Mouse (Mus musculus): ENCODE measurements around the gene Eml6. TPM values are rescaled to one million over a fixed set of nuclear protein-coding genes. Genes with fewer than 3 reads are reported as not detected.

Gene Eml6
- total and polyA plus RNA-seq, 3 experiments = under 0.01 to 0.22 TPM; not detected in 1

DNA sequence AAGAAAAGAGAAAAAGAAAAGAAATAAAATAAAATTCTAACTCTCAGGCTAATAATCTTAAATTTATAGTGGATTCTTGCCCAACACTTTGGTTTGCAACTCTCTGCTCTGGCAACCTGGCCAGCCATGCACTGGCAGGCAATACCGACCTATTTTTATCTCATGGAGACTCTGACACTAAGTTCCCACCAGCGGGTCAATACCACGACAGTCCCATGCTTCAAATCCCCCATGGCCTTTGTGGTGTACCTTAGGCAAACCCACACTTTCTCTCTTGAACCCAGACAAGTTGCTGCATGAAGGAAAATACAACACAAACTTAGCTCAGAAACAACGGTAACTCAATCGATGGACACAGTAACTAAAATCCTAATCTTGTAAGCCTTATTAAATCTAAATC, 66.5 kb downstream of the Eml6 start:
- TF ChIP-seq GATA2 (IDR thresholded peaks at IDR 0.05; ENCODE audit: borderline replicate concordance, low read depth, low read length) (no peak), GATA1 (IDR thresholded peaks at IDR 0.05; ENCODE audit: borderline replicate concordance, low read length) (no peak), POLR2AphosphoS5 (IDR thresholded peaks at IDR 0.05; ENCODE audit: insufficient replicate concordance, low read depth, low read length) (no peak), TAL1 (conservative IDR thresholded peaks at IDR 0.05; ENCODE audit: low read depth, low read length) (no peak), CTCF (IDR thresholded peaks at IDR 0.05; ENCODE audit: low read depth, low read length) (no peak)
- ATAC-seq (ENCODE audit: extremely low read depth, insufficient number of reproducible peaks, low FRiP score, poor library complexity, severe bottlenecking) (no peak), DNase-seq (ENCODE audit: low spot score) (no peak)
- no peaks in the 10 kb centered on the region for H3K36me3 ChIP-seq (replicated peaks)
- H3K4me3 ChIP-seq (ENCODE audit: low read depth, low read length) = no peak overlapping the region
- no peaks in the 10 kb centered on the region for H3K9me3 ChIP-seq (replicated peaks)
- H3K27me3 ChIP-seq (ENCODE audit: insufficient read depth, low read length) = no peaks in the 10 kb centered on the region
- no peaks in the 10 kb centered on the region for H3K4me1 ChIP-seq (ENCODE audit: insufficient read depth, low read depth, low read length)

DNA sequence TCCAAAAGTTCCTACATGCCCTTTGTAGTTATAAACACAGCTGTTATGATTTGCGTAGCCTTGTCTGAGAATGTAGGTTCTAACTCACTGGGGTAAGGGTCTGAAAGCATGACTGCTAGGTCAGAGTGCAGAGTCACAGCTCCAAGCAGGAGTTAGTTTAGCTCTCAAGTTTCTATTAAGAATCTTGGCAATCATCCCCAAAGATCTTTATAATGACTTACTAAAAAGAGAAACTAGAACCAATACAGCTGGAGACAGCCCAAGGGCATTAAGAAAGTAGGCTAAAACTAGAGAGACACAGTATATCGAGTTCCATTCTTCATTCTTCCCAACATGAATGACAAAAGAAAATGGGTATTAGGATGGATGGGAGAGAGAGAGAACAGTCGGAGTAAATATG, 81.2 kb downstream of the Eml6 start:
- ATAC-seq (ENCODE audit: extremely low read depth, insufficient number of reproducible peaks, low FRiP score, poor library complexity, severe bottlenecking) = no peak
- Histone ChIP-seq H3K27me3 (ENCODE audit: insufficient read depth, low read length) (0 out of 2 replicates have a peak, but pooled peaks cover 2% of the 10 kb centered on the region), H3K9me3 (replicated peaks) (no peaks in the 10 kb centered on the region), H3K36me3 (replicated peaks) (no peaks in the 10 kb centered on the region), H3K4me1 (ENCODE audit: insufficient read depth, low read depth, low read length) (no peaks in the 10 kb centered on the region), H3K4me3 (ENCODE audit: low read depth, low read length) (no peak overlapping the region)
- DNase-seq (ENCODE audit: low spot score) = no peak
- no peak for TF ChIP-seq TAL1 (conservative IDR thresholded peaks at IDR 0.05; ENCODE audit: low read depth, low read length)
- TF ChIP-seq CTCF (IDR thresholded peaks at IDR 0.05; ENCODE audit: low read depth, low read length) = no peak
- TF ChIP-seq GATA2 (IDR thresholded peaks at IDR 0.05; ENCODE audit: borderline replicate concordance, low read depth, low read length) = no peak
- no peak for TF ChIP-seq GATA1 (IDR thresholded peaks at IDR 0.05; ENCODE audit: borderline replicate concordance, low read length)
- no peak for TF ChIP-seq POLR2AphosphoS5 (IDR thresholded peaks at IDR 0.05; ENCODE audit: insufficient replicate concordance, low read depth, low read length)

DNA sequence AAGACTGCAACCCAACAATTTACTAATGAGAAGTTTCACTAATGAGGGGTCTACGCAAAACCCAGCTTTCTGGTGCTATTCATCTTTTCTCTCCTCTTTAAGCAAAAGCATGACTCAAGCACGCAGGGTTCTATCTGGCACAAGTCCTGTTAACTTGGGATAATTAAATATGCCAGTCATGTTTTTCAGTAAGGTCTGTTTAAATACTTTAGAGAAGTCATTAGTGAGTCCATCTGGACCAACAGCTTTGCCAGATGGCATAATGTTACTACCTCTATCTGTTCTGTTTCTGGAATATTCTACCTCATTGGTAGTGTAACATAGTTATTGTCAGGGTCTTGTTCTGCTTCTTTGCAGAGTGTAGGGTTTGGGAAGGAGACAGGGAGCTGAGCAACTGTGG, 101.5 kb downstream of the Eml6 start:
- no peaks in the 10 kb centered on the region for H3K36me3 ChIP-seq (replicated peaks)
- no peaks in the 10 kb centered on the region for H3K4me1 ChIP-seq (ENCODE audit: insufficient read depth, low read depth, low read length)
- no peak for TF ChIP-seq POLR2AphosphoS5 (IDR thresholded peaks at IDR 0.05; ENCODE audit: insufficient replicate concordance, low read depth, low read length)
- TF ChIP-seq TAL1 (conservative IDR thresholded peaks at IDR 0.05; ENCODE audit: low read depth, low read length) = no peak
- no peak for TF ChIP-seq GATA2 (IDR thresholded peaks at IDR 0.05; ENCODE audit: borderline replicate concordance, low read depth, low read length)
- no peak for TF ChIP-seq GATA1 (IDR thresholded peaks at IDR 0.05; ENCODE audit: borderline replicate concordance, low read length)
- TF ChIP-seq CTCF (IDR thresholded peaks at IDR 0.05; ENCODE audit: low read depth, low read length) = no peak
- no peaks in the 10 kb centered on the region for H3K9me3 ChIP-seq (replicated peaks)
- ATAC-seq (ENCODE audit: extremely low read depth, insufficient number of reproducible peaks, low FRiP score, poor library complexity, severe bottlenecking) = no peak
- DNase-seq (ENCODE audit: low spot score) = no peak
- H3K27me3 ChIP-seq (ENCODE audit: insufficient read depth, low read length) = no peaks in the 10 kb centered on the region; the same call in 1 of the 2 replicates
- no peak overlapping the region for H3K4me3 ChIP-seq (ENCODE audit: low read depth, low read length)

DNA sequence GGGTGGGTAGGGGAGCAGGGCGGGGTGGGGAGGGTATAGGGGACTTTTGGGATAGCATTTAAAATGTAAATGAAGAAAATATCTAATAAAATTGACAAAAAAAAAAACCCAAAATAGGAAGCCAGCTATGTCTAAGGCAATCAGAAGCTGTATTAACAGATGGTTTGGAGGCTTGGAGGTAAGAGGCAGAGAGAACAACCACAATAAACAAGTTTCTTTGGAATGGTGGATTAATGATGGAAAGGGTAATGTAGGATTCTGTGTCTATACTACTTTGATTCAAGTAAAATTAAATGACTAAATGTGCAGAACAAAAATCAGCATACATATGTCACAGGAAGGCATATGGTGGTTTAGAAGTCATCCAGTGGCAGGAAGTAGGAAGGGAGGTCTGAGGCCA, 102.0 kb downstream of the Eml6 start:
- TF ChIP-seq POLR2AphosphoS5 (IDR thresholded peaks at IDR 0.05; ENCODE audit: insufficient replicate concordance, low read depth, low read length) (no peak), GATA1 (IDR thresholded peaks at IDR 0.05; ENCODE audit: borderline replicate concordance, low read length) (no peak), CTCF (IDR thresholded peaks at IDR 0.05; ENCODE audit: low read depth, low read length) (no peak), GATA2 (IDR thresholded peaks at IDR 0.05; ENCODE audit: borderline replicate concordance, low read depth, low read length) (no peak), TAL1 (conservative IDR thresholded peaks at IDR 0.05; ENCODE audit: low read depth, low read length) (no peak)
- Histone ChIP-seq H3K9me3 (replicated peaks) (no peaks in the 10 kb centered on the region), H3K27me3 (ENCODE audit: insufficient read depth, low read length) (no peaks in the 10 kb centered on the region; the same call in 1 of the 2 replicates), H3K4me1 (ENCODE audit: insufficient read depth, low read depth, low read length) (no peaks in the 10 kb centered on the region), H3K4me3 (ENCODE audit: low read depth, low read length) (no peak overlapping the region), H3K36me3 (replicated peaks) (no peaks in the 10 kb centered on the region)
- DNase-seq (ENCODE audit: low spot score) (no peak), ATAC-seq (ENCODE audit: extremely low read depth, insufficient number of reproducible peaks, low FRiP score, poor library complexity, severe bottlenecking) (no peak)

DNA sequence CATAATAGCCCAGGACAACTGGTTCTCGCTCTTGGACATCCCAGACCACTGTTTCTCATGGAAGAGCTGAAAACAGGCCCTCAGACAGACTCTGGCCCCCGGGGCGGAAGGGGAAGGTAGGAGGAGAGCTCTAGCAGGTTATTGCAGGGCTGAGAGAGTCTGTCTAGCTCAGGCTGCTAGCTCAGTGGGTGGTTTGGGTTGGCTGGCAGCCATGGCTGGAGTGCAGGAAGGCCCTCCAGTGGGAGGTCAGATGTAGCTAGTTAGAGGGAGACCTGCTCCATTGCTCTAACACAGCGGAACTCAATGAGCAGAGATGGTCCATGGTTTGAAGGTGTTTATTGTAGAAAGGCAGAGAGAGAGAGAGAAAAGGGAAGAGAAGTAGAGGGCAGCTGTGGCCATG, 112.7 kb downstream of the Eml6 start:
- Histone ChIP-seq H3K36me3 (replicated peaks) (no peaks in the 10 kb centered on the region), H3K4me1 (ENCODE audit: insufficient read depth, low read depth, low read length) (no peaks in the 10 kb centered on the region), H3K9me3 (replicated peaks) (no peaks in the 10 kb centered on the region), H3K27me3 (ENCODE audit: insufficient read depth, low read length) (peaks cover 5% of the 10 kb centered on the region; the same call in 1 of the 2 replicates), H3K4me3 (ENCODE audit: low read depth, low read length) (no peak overlapping the region)
- DNase-seq (ENCODE audit: low spot score) = no peak
- TF ChIP-seq POLR2AphosphoS5 (IDR thresholded peaks at IDR 0.05; ENCODE audit: insufficient replicate concordance, low read depth, low read length) (no peak), TAL1 (conservative IDR thresholded peaks at IDR 0.05; ENCODE audit: low read depth, low read length) (no peak), CTCF (IDR thresholded peaks at IDR 0.05; ENCODE audit: low read depth, low read length) (no peak), GATA1 (IDR thresholded peaks at IDR 0.05; ENCODE audit: borderline replicate concordance, low read length) (no peak), GATA2 (IDR thresholded peaks at IDR 0.05; ENCODE audit: borderline replicate concordance, low read depth, low read length) (no peak)
- ATAC-seq (ENCODE audit: extremely low read depth, insufficient number of reproducible peaks, low FRiP score, poor library complexity, severe bottlenecking) = no peak

DNA sequence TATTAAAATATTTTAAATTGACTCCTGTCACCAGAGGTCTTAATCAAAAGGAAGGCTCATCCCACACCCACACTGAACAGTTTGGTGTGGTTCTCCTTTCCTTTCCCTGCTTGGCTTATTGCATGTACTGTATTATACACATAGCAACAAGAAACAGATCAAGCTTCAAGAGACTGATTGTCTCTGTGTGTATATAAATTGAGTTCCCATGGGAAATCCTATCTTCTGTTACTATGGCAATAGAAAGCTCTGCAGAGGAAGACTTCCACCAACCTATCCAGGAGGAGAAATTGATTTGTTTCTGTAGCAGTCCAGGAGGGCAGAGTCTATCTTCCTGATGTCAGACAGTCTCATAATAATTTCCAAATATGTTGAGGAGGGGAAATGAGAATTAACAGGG, 116.5 kb downstream of the Eml6 start:
- no peak for DNase-seq (ENCODE audit: low spot score)
- no peaks in the 10 kb centered on the region for H3K36me3 ChIP-seq (replicated peaks)
- no peak for ATAC-seq (ENCODE audit: extremely low read depth, insufficient number of reproducible peaks, low FRiP score, poor library complexity, severe bottlenecking)
- H3K4me3 ChIP-seq (ENCODE audit: low read depth, low read length) = no peak overlapping the region
- H3K9me3 ChIP-seq (replicated peaks) = no peaks in the 10 kb centered on the region
- peaks cover 2% of the 10 kb centered on the region; the same call in 1 of the 2 replicates for H3K27me3 ChIP-seq (ENCODE audit: insufficient read depth, low read length)
- no peaks in the 10 kb centered on the region for H3K4me1 ChIP-seq (ENCODE audit: insufficient read depth, low read depth, low read length)
- no peak for TF ChIP-seq CTCF (IDR thresholded peaks at IDR 0.05; ENCODE audit: low read depth, low read length)
- no peak for TF ChIP-seq GATA2 (IDR thresholded peaks at IDR 0.05; ENCODE audit: borderline replicate concordance, low read depth, low read length)
- TF ChIP-seq GATA1 (IDR thresholded peaks at IDR 0.05; ENCODE audit: borderline replicate concordance, low read length) = no peak
- no peak for TF ChIP-seq TAL1 (conservative IDR thresholded peaks at IDR 0.05; ENCODE audit: low read depth, low read length)
- no peak for TF ChIP-seq POLR2AphosphoS5 (IDR thresholded peaks at IDR 0.05; ENCODE audit: insufficient replicate concordance, low read depth, low read length)

All from G1E (cell line).